Mouse (Mus musculus) retina, embryonic 14.5 days (tissue): ENCODE data around the gene Lgi4.

Experiments
- DNase-seq: peaks from one replicate; pipeline ENCODE4 v3.0.0-alpha.2; 2015; ENCODE audit warnings: low spot score

The Lgi4 gene

GRCm38 (mm10) chr7:31107781-31108180 is 48.6 kb downstream of the Lgi4 start:
- no peak for DNase-seq

GRCm38 (mm10) chr7:31109091-31109490 is 49.9 kb downstream of the Lgi4 start:
- no peak for DNase-seq

- DNase-seq: no peak
Observed at GRCm38 (mm10) chr7:31109796-31110195, 50.7 kb downstream of the Lgi4 start.

- no peak for DNase-seq
Observed at GRCm38 (mm10) chr7:31110861-31111385, 51.8 kb downstream of the Lgi4 start.

- DNase-seq: no peak
Observed at GRCm38 (mm10) chr7:31112036-31112435, 52.9 kb downstream of the Lgi4 start.

- DNase-seq: no peak
Observed at GRCm38 (mm10) chr7:31113800-31114199, 54.7 kb downstream of the Lgi4 start.

- no peak for DNase-seq
Observed at GRCm38 (mm10) chr7:31114646-31115045, 55.5 kb downstream of the Lgi4 start.

- no peak for DNase-seq
Observed at GRCm38 (mm10) chr7:31115182-31115581, 56.0 kb downstream of the Lgi4 start, which contains the start of gene Hpn. Hpn (minus strand) TSS chr7:31115290.

- DNase-seq: no peak
Observed at GRCm38 (mm10) chr7:31115587-31116043, 56.5 kb downstream of the Lgi4 start.

- DNase-seq: no peak
Observed at GRCm38 (mm10) chr7:31116721-31117145, 57.6 kb downstream of the Lgi4 start.

GRCm38 (mm10) chr7:31117465-31117864 is 58.3 kb downstream of the Lgi4 start:
- no peak for DNase-seq

GRCm38 (mm10) chr7:31118486-31118885 is 59.3 kb downstream of the Lgi4 start:
- DNase-seq: no peak

GRCm38 (mm10) chr7:31119556-31119955 is 60.4 kb downstream of the Lgi4 start:
- no peak for DNase-seq
